Mouse (Mus musculus) testis, postnatal 10 days (tissue): Measurements from ENCODE around the gene Actl6a.
"Not testable (repeated sequence)": the region's sequence is repeated elsewhere in the genome, so short reads cannot be mapped to it uniquely, and the experiment has no call there.

Source experiments
- DNase-seq: peaks from one replicate; pipeline ENCODE4 v3.0.0; 2021; ENCODE audit warnings: low spot score

The Actl6a gene

DNA sequence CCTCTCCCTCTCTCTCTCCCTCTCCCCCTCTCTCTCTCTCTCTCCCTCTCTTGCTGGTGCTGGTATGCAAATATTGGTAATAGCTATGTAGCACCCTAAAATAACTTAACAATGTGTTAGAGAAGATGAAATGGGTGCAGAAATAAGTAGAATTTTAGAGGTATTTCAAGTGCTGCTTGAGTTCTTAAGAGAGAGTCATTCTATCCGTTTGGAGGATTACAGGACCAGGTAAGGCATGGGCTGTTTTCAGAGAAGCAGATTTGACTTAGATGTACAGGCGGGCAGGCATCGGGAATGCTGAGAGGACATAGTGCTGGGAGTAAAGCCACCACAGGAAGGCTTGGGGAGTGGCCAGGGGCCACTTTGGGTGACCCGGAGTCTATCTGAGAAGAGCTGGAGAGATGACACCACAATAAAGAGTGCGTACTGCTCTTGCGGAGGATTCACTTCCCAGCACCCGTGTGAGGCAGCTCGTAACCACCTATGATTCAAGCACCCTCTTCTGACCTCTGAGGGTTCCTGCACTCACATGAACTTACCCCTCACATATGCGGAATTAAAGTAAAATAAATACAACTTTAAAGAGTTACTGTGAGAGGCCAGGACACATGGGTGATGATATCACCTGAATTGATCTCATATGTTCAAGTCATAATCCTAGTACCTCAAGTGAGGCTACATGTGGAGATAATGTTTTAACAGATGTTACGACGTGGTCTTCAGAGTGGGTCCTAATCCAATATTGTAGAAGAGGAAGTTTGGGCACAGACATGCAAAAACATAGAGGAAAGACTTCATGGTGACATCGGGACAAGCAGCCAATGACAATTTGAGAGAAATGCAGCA is 11.1 kb upstream of the Actl6a start:
- DNase-seq, result no peak

DNA sequence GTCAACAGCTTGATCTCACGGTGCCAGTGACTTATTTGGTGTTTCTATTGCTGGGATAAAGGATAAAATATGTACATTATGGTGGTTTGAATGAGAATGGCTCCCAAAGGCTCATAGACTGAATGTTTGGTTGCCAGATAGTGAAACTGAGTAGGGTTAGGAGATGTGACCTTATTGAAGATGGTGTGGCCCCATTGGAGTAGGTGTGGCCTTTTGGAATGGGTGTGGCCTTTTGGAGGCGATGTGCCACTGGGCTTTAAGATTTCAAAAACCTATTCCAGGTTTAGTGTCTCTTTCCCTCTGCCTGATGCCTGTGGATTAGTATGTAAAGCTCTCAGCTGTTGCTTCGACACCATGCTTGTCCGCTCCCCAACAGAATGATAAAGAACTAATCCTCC is 10.5 kb upstream of the Actl6a start:
- no peak for DNase-seq

DNA sequence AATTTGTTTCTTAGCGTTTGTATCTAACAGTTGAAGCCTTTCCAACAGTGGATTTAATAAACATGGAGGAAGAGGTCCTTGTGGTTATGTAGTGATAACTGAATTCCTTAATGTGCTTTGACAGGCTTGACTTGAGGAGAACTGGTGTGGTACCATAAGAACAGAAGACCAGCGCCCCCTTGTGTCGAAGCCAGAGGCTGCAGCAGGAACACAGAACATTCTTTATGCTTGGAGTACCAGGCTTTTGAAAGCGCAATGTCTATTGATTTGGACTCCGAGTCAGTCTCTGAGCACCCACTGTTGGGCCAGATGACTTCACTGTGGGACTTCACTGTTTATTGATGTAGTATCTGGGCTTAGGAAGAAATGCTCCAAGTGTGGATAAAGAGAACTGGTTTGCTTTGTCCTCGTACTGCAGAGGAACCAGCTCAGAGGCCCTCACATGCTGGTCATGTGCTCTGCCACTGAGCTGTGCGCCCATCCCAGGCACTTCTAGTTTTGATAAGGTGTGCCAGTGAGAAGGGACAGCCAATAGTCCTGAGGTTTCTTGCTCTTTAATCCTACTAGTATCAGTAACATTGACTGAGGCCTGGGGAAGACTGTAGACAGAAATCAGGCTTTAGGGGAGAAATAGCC is 7.8 kb upstream of the Actl6a start:
- DNase-seq, result peak; percentile 92

DNA sequence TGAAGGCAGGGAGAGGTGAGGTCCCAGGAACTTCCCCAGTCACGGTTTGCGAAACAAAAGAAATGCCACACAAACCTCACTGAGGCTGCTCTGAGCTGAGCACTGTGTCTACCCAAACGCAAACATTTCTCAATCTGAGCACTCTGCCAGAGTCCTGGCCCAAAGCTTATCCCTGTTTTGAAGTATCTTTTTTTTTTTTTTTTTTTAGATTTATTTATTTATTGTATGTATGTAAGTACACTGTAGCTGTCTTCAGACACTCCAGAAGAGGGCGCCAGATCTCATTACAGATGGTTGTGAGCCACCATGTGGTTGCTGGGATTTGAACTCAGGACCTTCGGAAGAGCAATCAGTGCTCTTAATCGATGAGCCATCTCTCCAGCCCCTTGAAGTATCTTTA is 2.1 kb upstream of the Actl6a start:
- not testable (repeated sequence) for DNase-seq

DNA sequence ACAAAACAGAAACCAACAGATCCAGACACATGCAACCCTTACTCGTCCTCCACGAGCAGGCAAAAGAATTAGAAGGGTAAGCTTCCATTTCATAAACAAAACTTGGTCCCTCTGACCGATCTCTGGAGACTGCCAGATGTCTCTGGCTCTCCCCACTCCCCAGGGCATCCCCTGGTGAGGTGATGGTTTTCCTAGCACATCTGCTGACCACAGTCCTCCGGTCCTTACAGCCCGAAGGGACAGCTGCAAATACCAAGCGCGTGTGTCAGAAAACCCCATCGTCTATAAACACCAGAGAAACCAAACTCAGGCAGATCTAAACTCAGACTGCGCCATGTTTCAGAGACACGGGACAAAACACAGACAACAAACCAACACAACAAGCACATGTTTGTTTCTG is 1.5 kb upstream of the Actl6a start:
- peak; percentile 28 for DNase-seq

DNA sequence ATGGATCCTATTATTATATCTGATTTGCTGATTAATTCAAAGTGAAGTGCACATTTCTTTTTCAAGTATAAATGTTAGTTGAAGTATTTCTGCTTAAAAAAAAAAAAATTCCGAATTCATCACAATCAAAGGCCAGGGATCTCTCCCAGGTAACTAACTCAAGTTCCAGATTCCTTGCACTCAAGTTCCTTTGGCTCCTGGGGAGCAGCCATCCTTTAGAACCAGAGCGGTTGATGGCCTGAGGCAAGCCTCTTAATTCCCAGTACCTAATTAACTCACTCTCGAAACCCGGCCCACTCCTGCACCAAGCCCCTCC is 1.9 kb downstream of the Actl6a start:
- no peak for DNase-seq

DNA sequence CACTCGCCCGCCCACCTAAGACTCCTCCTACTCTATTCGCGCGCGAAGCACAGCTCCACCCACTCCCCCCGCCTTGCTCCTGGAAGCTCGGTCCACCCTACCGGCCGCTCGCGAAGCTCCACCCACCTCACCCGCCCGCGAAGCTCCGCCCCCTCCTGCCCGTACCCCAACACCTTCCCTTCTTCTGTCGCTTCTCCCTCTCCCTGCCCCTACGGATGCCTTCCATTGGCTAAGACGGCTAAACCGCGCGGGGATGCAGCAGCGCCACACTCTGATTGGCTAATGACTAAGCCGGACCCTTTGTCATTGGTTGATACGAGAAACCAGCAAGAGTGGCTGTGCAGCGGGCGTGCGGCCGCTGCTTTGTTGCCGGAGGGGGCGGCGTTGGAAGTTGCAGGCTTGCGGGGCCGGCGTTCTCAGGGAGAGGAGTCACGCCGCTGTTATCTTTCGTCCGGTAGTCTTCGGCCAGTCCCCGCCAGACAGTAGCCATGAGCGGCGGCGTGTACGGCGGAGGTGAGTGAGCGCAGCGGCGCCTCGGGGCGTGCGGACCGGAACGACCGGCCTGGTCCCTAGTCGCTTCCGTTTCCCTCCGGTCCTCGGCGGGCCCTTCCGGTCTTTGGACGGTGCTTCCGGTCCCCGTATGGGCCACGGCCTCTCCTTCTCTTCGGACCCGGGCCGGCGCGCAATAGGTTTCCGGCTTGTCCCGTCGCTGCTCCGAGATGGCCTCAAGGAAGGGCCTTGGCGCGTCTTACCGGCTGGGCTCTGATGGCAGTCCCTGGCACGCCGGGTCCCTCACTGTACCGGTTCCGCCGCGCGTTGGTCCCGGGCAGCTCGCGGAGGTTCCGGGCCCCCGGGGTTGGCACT is 2.5 kb downstream of the Actl6a start:
- DNase-seq, result peak; percentile 100

DNA sequence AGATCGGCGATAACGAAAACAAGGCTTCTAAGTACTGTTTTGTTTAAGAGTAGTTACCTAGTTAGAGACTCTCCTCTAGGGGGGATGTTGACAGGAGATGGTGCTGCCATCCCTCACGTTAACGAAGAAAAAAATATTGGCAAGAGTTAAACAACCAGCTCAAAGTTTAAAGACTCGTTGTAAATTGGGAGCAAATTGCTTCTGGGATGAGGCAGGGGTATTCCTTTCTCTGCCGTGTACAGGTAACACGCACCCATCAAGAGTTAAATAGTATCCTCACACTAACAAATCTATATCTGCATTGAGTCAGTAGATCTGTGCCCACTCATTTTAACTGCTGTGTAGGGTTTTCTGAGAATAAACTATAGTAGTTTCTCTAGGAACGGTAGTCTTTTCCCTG is 3.3 kb downstream of the Actl6a start:
- DNase-seq, result no peak

DNA sequence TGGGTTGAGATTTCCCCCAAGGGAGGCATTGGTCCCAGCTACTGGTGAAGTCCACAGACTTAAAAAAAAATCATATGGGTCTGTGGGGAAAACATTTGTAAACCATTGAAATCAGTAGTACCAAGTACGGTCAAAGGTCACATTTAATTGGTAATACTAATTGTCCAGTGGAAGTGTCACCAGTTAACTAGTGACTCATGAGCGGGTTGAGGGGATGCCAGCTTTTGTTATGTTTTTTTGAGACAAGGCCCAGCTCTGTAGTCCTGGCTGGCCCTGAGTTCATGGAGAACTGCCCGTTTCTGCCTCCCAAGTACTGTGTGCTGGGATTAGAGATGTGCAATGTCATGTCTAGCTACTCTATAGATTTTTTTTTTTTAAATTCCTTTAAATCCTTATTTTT is 7.6 kb downstream of the Actl6a start:
- DNase-seq, result peak; percentile 12

DNA sequence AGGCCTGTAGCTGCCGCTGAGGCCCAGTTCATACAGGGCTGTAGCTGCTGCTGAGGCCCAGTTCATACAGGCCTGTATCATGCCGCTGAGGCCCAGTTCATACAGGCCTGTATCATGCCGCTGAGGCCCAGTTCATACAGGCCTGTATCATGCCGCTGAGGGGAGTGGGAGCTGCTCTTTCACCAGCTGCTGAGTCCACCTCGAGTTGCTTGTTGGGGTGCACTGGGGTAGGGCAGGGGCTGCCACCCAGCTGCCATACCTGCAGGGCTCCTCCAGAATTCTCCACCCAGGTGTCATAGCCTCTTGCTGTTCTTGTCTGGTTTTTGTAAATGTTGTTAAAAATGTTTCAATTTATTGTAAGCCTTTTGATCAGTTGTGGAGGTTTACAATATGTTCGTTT is 11.3 kb downstream of the Actl6a start:
- peak; percentile 21 for DNase-seq

DNA sequence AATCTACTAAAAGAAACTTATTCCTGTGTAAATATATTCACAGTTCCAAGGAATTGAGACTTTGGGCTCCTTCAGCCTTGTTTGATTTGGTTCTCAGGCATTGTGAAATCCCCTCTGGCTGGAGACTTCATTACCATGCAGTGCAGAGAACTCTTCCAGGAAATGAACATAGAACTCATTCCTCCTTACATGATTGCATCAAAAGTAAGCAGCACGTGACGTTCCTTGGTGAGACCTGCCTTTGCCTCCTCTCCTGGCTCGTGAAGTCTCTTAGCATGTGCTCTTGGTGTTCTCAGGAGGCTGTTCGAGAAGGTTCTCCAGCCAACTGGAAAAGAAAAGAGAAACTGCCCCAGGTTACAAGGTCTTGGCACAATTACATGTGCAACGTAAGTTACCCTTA is 12.2 kb downstream of the Actl6a start:
- no peak for DNase-seq

DNA sequence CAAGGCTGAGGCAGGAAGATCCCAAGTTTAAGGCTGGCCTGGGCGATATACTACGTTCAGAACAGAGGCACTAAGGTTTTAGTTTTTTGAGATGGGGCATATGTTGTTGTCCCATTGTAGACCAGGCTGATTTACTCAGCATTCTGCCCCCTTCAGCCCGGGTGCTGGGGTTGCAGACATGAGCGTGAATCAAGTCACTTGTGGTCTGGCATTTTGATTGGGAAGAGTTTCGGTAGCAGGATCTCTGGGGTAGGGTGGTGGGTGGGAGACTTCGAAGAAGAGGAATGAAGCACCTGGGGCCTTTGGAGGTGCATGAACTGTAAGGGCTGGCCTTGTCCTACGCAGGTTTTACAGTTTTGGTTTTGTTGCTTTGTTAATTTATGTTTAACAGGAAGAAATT is 18.1 kb downstream of the Actl6a start:
- peak; percentile 30 for DNase-seq

DNA sequence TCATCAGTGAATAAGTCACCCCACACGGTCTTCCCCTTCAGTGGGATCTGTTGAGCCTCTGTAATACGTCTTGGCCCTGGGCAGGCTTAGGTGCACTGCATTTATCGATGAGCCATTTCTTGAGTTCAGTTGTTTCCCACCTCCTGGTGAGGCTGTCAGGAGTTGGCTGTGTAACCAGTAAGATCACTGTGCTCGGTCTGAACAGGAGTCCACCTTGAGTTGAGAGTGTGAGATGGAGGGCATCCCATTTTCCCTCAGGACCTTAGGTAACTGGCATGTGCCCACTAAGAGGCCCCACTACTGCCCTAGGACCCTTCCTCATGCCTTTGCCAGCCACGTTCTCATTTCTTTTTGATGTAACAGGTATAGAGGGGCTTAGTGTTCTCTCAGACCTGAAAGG is 19.9 kb downstream of the Actl6a start:
- DNase-seq, result no peak

DNA sequence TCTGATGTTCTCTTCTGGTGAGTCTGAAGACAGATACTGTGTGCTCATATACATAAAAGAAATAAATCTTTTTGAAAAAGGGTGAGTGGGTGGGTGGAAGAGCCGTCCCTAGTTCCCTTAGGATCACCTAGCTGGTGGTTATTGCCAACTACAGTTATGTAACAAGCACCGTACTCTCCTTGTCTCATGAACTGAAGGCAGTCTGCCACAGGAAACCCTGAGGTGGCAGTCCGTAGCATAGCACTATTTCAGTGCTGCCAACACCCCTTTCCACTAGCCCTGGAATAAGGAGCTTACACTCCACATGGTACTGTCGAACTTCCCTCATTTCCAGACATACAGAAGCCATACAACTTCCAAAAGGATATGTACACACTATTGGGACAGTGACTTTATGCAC is 21.8 kb downstream of the Actl6a start:
- DNase-seq, result no peak

DNA sequence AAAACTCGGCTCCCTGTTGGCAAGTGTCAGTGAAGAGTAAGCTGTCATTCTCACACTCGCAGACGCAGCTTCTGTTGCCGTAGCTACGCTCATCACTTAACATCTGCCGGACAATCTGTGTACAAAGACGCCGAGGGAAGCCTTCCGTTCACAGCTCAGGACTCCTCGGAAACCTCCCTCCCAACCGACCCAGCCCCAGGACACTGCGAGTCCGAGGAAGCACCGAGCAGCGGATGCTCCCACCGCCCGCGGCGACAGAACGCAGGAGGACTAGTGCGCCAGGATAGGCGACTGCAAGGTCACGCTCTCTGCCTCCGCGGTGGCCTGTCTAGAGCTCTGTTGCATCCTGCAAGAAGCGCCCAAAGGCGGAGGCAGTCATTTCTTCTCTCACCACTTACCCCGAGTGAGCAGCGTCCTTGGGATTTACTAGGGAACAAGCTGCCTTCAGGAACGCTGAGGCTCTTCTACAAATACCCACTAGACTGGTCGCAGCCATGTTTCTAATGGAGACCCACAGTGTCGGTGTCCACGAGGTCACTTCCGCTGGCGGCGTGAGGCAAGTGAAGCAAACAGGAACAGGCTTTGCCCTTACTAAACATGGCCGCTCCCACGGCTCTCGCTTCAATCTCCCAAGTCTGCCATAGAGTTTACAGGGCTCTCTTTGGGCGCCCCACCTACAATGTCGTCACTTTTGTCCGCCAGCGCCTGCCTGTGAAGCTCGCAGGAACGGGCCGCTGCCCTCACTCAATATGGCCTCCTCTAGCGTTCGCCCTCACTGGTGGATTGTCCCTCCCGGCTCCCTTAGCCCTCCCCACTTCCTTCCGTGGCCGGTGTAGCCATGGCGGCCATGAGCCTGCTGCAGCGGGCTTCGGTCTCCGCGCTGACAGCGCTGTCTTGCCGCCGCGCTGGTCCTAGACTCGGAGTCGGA is 30.4 kb downstream of the Actl6a start, which contains the start of gene Ndufb5:
Gene Ndufb5 (plus strand): TSS at position 747 of the 928 bp plus-strand sequence.
- peak; percentile 93 for DNase-seq

DNA sequence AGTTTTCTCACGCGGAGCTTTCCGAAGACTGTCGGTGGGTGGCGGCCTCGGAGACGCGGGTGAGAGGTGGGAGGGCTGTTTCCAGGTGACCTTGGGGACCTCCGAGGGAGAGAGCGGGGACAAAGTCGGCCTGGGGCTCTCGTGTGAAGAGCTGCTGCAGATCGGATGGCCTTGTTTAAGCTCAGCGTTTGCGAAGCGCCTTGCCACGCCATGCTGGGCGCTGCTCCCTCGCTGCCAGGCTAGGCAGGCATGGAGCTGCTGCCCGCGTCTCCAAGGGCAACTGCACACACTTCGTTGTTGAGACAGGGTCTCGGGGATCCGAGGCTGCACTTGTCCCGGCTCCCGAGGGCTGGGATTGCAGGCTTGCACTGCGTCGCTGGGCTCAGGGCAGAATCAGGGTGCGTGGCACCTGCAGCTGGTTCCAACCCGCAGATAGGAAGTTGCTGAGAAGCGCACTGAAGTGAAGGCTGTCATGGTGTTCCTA is 31.1 kb downstream of the Actl6a start, which contains the start of gene Mrpl47:
Gene Mrpl47 (minus strand): TSS at position 434 of the 484 bp plus-strand sequence.
- no peak for DNase-seq

DNA sequence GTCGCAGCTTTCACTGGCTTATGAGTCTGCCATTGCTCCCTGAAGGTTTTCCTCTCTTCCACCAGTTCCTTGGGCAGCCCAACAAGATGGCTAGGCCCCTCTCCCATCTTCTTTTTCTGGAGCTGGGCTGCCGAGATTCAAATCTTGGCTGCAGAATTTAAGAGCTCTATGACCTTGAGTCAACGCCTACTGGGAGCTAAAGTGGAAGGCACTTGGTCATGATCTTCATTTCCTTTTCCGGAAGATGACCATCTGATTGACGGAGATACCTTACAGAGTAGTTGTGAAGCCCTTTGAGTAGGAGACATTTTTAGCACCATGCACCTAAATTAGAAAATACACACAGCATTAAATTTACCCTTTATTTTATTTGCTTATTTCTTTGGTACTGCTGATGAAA is 32.5 kb downstream of the Actl6a start:
- DNase-seq, result no peak

DNA sequence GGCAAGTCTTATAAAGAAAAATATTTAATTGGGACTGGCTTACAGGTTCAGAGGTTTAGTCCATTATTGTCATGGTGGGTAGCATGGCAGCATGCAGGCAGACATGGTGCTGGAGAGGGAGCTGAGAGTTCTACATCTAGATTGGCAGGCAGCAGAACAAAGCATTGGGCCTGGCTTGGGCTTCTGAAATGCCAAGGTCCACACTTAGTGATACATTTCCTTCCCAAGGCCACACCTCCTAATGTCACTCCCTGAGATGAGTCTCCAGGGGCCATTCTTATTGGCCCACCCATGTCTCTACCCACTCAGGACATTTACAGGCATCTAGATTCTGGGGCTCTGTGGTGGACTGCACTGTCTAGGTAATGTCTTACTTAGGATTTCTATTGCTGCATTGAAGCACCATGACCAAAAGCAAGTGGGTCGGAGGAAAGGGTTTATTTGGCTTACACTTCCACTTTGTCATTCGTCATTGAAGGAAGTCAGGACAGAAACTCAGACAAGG is 36.2 kb downstream of the Actl6a start:
- no peak for DNase-seq

DNA sequence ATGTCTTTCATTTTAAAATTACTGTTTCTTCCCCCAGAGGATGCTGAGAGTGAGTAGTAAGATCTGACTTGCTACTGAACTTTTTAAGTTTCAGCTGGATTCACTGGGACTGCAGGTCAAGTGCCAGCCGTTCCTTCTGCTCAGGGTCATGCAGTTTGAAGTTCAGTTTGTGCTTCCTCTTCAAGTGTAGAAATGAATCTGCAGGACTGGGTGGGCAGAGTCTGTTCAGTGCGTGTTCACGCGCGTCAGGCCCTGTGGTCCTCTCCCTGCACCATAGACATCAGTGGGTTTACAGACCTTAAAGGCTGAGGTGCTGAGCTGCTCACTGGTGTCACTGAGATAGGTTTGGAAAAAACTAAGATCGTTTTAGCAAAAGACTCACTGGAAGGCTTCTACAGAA is 38.9 kb downstream of the Actl6a start:
- DNase-seq, result no peak

DNA sequence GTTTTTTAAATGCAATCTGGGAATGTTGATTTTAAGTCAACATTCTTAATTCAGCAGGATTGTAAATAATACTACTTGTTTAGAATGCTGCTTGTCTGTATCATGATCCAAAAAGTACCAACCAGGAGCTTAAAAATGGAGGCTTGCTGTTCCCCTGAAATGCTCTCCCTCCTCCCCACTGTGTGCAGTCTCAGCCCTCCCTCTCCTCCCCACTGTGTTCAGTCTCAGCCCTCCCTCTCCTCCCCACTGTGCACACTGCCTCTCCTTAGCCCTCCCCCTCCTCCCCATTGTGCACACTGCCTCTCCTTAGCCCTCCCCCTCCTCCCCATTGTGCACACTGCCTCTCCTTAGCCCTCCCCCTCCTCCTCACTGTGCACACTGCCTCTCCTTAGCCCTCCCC is 39.3 kb downstream of the Actl6a start:
- DNase-seq, result not testable (repeated sequence)

DNA sequence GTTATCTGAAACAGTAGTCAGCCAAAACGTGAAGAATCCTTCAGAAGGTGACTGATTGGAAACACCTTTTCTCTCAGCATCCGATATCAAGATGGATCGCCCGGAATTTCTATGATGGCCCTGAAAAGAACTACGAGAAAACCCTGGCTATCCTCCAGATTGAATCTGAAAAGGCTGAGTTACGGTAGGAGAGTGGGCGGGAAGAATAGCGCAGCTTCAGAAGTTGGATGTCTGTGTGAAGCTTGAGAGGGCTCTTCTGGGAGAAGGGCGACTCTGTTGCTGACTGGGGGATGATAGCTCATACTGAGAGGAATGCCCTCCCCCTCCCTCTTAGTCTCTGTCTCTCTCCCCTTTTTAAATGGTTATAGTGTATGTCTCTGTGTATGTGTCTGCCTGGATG is 42.3 kb downstream of the Actl6a start:
- no peak for DNase-seq
